Mouse (Mus musculus): ENCODE data around the gene Mapk14.

GRCm38 (mm10) chr17:28797031-28797430, 105.9 kb downstream of the Mapk14 start:
- TF ChIP-seq CTCF (IDR thresholded peaks at IDR 0.05; ENCODE audit: borderline replicate concordance, insufficient read depth, low read depth, low read length) (no peak), POLR2A (IDR thresholded peaks at IDR 0.05; ENCODE audit: borderline replicate concordance, insufficient read depth, low read length) (no peak)
